Mouse (Mus musculus): Measurements from ENCODE around the gene Pgr. TPM values are rescaled to one million over a fixed set of nuclear protein-coding genes. Genes with fewer than 3 reads are reported as not detected.
A peak's percentile ranks its signal among the peaks of the same experiment; 100 is the strongest.

Pgr gene
- polyA plus RNA-seq, 1 experiment from 2014 or later: 0.97 TPM

GRCm38 (mm10) chr9:8901647-8902131 lies 2.1 kb downstream of the Pgr start:
- no peak for TF ChIP-seq CTCF (IDR thresholded peaks at IDR 0.05; ENCODE audit: low read depth)
- DNase-seq (ENCODE audit: low spot score): peak; percentile 34
- Histone ChIP-seq H3K27me3 (ENCODE audit: insufficient read depth, low read length) (no peaks in the 10 kb centered on the region), H3K9ac (ENCODE audit: low read depth, low read length) (peak overlapping the region; percentile 38; the same call in 1 of the 2 replicates), H3K4me1 (replicated peaks; ENCODE audit: insufficient read depth, low read length) (peaks cover 15% of the 10 kb centered on the region; the same call in 1 of the 2 replicates), H3K36me3 (ENCODE audit: insufficient read depth, low read length) (no peaks in the 10 kb centered on the region), H3K4me2 (ENCODE audit: low read length) (peak overlapping the region; percentile 93), H3K27ac (no peak overlapping the region), H3K9me3 (replicated peaks; ENCODE audit: low read length) (no peaks in the 10 kb centered on the region), H3K4me3 (replicated peaks; ENCODE audit: low read depth, low read length) (peak overlapping the region; percentile 41)
- ATAC-seq (replicated peaks; ENCODE audit: low FRiP score, low read depth): peak; percentile 69
- WGBS: 1% methylated on average over 49 of the region's 49 CpGs

DNA sequence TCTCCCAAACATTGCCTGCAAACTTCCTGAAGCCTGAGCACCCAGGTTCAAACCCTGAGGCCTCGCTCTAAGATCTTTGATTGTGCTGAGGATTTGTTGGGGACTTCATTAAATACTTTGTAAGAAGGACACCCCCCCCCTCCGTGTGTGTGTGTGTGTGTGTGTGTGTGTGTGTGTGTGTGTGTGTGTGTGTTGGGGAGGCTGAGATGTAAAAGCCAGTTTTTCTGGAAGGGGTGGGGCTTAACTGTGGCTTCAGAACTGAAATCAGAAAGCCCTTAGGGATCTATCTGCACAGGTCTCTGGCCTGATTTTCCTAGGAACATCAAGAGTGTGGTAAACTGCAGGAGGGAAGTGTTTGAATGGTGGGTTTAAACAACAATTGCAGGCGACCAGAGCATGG lies 2.6 kb downstream of the Pgr start:
- H3K4me2 ChIP-seq (ENCODE audit: low read length): peak overlapping the region; percentile 93
- H3K27me3 ChIP-seq (ENCODE audit: insufficient read depth, low read length): no peaks in the 10 kb centered on the region
- TF ChIP-seq CTCF (IDR thresholded peaks at IDR 0.05; ENCODE audit: low read depth): no peak
- H3K4me1 ChIP-seq (replicated peaks; ENCODE audit: insufficient read depth, low read length): peaks cover 15% of the 10 kb centered on the region; the same call in 1 of the 2 replicates
- 32% methylated on average over 3 of the region's 3 CpGs for WGBS
- DNase-seq (ENCODE audit: low spot score) (no peak), ATAC-seq (replicated peaks; ENCODE audit: low FRiP score, low read depth) (no peak)
- no peaks in the 10 kb centered on the region for H3K9me3 ChIP-seq (replicated peaks; ENCODE audit: low read length)
- no peak overlapping the region for H3K9ac ChIP-seq (ENCODE audit: low read depth, low read length)
- H3K4me3 ChIP-seq (replicated peaks; ENCODE audit: low read depth, low read length): peak overlapping the region; percentile 41
- no peaks in the 10 kb centered on the region for H3K36me3 ChIP-seq (ENCODE audit: insufficient read depth, low read length)
- H3K27ac ChIP-seq: no peak overlapping the region

DNA sequence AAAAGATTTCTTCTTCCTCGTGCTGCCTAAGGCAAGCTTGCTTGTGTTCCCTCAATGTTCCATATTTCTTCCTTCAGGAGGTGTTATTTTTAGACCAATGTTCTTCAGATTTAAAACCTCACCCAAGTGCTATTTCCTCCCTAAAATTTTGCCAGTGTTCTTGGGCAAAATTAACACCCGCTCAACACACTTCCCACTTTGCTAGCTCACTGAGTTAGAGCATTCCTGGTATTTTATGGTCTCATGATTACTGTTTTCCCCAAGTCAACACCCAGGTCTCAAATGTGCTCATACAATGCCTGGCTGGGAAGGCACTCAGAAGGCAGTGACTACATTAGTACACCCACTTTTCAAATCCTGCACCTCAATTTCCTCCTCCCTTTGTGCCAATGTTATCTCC lies 27.9 kb downstream of the Pgr start:
- Histone ChIP-seq H3K4me1 (replicated peaks; ENCODE audit: insufficient read depth, low read length) (no peaks in the 10 kb centered on the region), H3K4me2 (ENCODE audit: low read length) (no peak overlapping the region), H3K9ac (ENCODE audit: low read depth, low read length) (no peak overlapping the region), H3K4me3 (replicated peaks; ENCODE audit: low read depth, low read length) (no peak overlapping the region), H3K36me3 (ENCODE audit: insufficient read depth, low read length) (no peaks in the 10 kb centered on the region), H3K9me3 (replicated peaks; ENCODE audit: low read length) (no peaks in the 10 kb centered on the region), H3K27ac (no peak overlapping the region), H3K27me3 (ENCODE audit: insufficient read depth, low read length) (no peaks in the 10 kb centered on the region)
- 80% methylated on average over 2 of the region's 2 CpGs for WGBS
- no peak for TF ChIP-seq CTCF (IDR thresholded peaks at IDR 0.05; ENCODE audit: low read depth)
- ATAC-seq (replicated peaks; ENCODE audit: low FRiP score, low read depth) (no peak), DNase-seq (ENCODE audit: low spot score) (no peak)

DNA sequence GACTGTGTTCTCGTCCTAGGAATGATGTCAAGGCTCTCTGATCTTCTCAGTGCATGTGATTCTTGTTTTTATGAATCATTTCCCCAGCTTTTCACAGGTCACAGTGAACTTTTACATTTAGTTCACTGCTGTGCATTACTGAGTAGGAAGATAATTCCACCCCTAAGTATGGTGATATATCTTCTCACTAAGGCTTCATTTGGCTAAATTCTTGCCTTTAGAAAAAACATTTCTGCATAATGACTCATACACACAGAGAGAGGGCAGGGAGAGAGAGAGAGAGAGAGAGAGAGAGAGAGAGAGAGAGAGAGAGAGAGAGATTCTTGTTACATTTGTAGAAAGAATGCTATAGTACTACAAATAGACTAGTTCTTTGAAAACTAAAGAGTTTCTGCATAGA lies 38.1 kb downstream of the Pgr start:
- no peak for ATAC-seq (replicated peaks; ENCODE audit: low FRiP score, low read depth)
- no peak for TF ChIP-seq CTCF (IDR thresholded peaks at IDR 0.05; ENCODE audit: low read depth)
- Histone ChIP-seq H3K27me3 (ENCODE audit: insufficient read depth, low read length) (no peaks in the 10 kb centered on the region), H3K4me2 (ENCODE audit: low read length) (no peak overlapping the region), H3K9me3 (replicated peaks; ENCODE audit: low read length) (no peaks in the 10 kb centered on the region), H3K9ac (ENCODE audit: low read depth, low read length) (no peak overlapping the region), H3K27ac (no peak overlapping the region), H3K4me3 (replicated peaks; ENCODE audit: low read depth, low read length) (no peak overlapping the region), H3K36me3 (ENCODE audit: insufficient read depth, low read length) (no peaks in the 10 kb centered on the region), H3K4me1 (replicated peaks; ENCODE audit: insufficient read depth, low read length) (no peaks in the 10 kb centered on the region)
- DNase-seq (ENCODE audit: low spot score): no peak
- whole genome bisulfite sequencing: 33% methylated on average over 1 of the region's 1 CpGs

GRCm38 (mm10) chr9:8953306-8953705 lies 53.7 kb downstream of the Pgr start:
- no peaks in the 10 kb centered on the region for H3K4me1 ChIP-seq (replicated peaks; ENCODE audit: insufficient read depth, low read length)
- DNase-seq (ENCODE audit: low spot score) (no peak), ATAC-seq (replicated peaks; ENCODE audit: low FRiP score, low read depth) (no peak)
- H3K36me3 ChIP-seq (ENCODE audit: insufficient read depth, low read length): no peaks in the 10 kb centered on the region
- TF ChIP-seq CTCF (IDR thresholded peaks at IDR 0.05; ENCODE audit: low read depth): no peak
- H3K9ac ChIP-seq (ENCODE audit: low read depth, low read length): no peak overlapping the region
- no peak overlapping the region for H3K27ac ChIP-seq
- H3K4me2 ChIP-seq (ENCODE audit: low read length): no peak overlapping the region
- no peak overlapping the region for H3K4me3 ChIP-seq (replicated peaks; ENCODE audit: low read depth, low read length)
- H3K9me3 ChIP-seq (replicated peaks; ENCODE audit: low read length): no peaks in the 10 kb centered on the region
- H3K27me3 ChIP-seq (ENCODE audit: insufficient read depth, low read length): no peaks in the 10 kb centered on the region

- peak; percentile 86 for TF ChIP-seq CTCF (IDR thresholded peaks at IDR 0.05; ENCODE audit: low read depth)
- no peak overlapping the region for H3K9ac ChIP-seq (ENCODE audit: low read depth, low read length)
These were observed 65.0 kb downstream of the Pgr start for GRCm38 (mm10) chr9:8964512-8965133.

More at GRCm38 (mm10) chr9:8964512-8965133, 65.0 kb downstream of the Pgr start:
- Histone ChIP-seq H3K27ac (no peak overlapping the region), H3K4me1 (replicated peaks; ENCODE audit: insufficient read depth, low read length) (no peaks in the 10 kb centered on the region), H3K27me3 (ENCODE audit: insufficient read depth, low read length) (no peaks in the 10 kb centered on the region), H3K4me2 (ENCODE audit: low read length) (no peak overlapping the region), H3K9me3 (replicated peaks; ENCODE audit: low read length) (no peaks in the 10 kb centered on the region), H3K36me3 (ENCODE audit: insufficient read depth, low read length) (no peaks in the 10 kb centered on the region), H3K4me3 (replicated peaks; ENCODE audit: low read depth, low read length) (no peak overlapping the region)
- 66% methylated on average over 8 of the region's 8 CpGs for WGBS
- DNase-seq (ENCODE audit: low spot score): peak; percentile 58
- peak; percentile 54; the same call in 1 of the 2 replicates for ATAC-seq (replicated peaks; ENCODE audit: low FRiP score, low read depth)

All from kidney, postnatal 0 days (tissue).